Mouse (Mus musculus) adrenal gland, postnatal 36 days (tissue): ENCODE results near the gene Gabarapl1. TPM values are rescaled to one million over a fixed set of nuclear protein-coding genes. Genes with fewer than 3 reads are reported as not detected.
"Not testable (repeated sequence)": the region's sequence is repeated elsewhere in the genome, so short reads cannot be mapped to it uniquely, and the experiment has no call there.

Experiments used
- DNase-seq, 2 experiments: peaks; one replicate each; pipeline ENCODE4 v3.0.0; 2021; ENCODE audit warnings: mixed read lengths in 1 of 2
- long read RNA-seq, 2 experiments: library from polyadenylated mRNA; stranded (forward); transcript quantifications; one replicate each; pipeline ENCODE4 v2.0.0; 2021; ENCODE audit warnings: borderline sequencing depth in 2 of 2
- total RNA-seq, 2 experiments: library from RNA; stranded (reverse); gene quantifications; 2 replicates each; pipeline ENCODE4 v1.2.3; 2021

Gene Gabarapl1
- 100 to 1,000 TPM; 237 to 286 TPM for total RNA-seq
- long read RNA-seq, experiment 1, transcript Gabarapl1-201 (4 exons, 1,820 nt): major isoform, 483 of 793 reads
- long read RNA-seq, experiment 1, partial matches to known transcripts: 304 of 793 reads
- long read RNA-seq, experiment 1, other reads (novel, unspliced or antisense): 2 of 793 reads
- long read RNA-seq, experiment 2, transcript Gabarapl1-201 (4 exons, 1,820 nt): major isoform, 148 of 333 reads
- long read RNA-seq, experiment 2, partial matches to known transcripts: 185 of 333 reads
- long read RNA-seq, experiment 2, other reads (novel, unspliced or antisense): 0 of 333 reads

DNA sequence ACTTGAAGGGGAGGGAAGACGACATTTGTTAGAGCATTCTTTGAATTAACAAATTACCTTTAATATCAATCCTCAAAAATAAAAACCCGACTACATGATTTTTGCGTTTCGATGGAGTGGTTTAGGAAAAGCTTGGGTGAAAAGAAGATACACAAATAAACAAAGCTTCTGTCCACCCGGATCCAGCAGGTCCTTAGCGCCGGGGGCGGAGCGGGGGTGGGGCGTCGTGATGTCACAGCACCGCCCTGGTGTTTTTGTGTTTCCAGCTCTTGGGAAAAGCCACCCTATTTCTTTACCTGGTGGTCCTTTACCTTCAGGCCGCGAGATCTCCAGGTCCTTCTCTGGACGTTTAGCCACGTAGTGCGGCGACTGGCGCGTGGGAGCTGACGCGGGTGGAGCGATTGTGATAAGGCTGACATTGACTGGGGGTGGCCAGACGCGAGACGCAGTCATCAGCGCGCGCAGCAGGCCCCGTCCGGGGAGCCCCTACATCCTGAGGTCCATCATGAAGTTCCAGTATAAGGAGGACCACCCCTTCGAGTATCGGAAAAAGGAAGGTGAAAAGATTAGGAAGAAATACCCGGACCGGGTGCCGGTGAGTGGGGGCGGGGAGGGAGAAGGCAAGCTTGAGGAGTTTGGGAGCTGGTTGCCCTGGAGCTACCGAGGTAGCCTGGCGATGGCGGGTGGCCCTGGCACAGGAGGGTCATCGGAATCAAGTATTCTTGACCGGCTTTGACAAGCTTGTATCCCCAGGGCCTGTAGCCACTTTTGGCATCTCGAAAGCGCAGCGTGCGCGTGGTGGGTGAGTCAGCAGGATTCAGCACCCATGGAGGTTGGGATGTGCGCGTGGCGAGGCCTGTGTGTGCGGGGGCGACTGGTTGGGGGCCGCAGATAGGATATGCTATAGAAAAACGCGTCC lies at the start of gene Gabarapl1:
Gabarapl1 (plus strand) TSS at position 219 of the 919 bp plus-strand sequence.
- peak; percentile 91 to 94 for DNase-seq

DNA sequence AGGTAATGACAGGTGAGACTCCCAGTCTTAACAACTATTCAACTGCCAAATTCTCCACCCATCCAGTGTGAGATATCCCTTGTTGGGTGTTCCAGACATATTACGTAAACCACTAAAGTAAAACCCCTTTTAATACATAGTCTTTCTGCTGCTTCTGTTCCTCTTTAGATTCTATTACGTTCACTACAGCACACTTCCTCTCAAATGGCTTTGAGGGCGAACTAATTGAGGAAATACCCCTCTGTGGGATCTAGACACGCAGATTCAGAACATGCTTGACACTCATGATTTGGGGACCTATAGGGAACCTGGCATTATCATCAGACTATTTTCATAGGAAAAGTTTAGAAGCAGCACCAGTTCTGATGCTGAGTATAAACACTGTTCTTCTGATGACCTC lies 38.0 kb upstream of the Gabarapl1 start:
- DNase-seq: no peak

GRCm38 (mm10) chr6:129497345-129498218 lies 35.4 kb upstream of the Gabarapl1 start:
- no peak for DNase-seq

- not testable (repeated sequence) for DNase-seq
These were observed 33.4 kb upstream of the Gabarapl1 start for GRCm38 (mm10) chr6:129499516-129499915.

- no peak for DNase-seq
These were observed 29.5 kb upstream of the Gabarapl1 start for GRCm38 (mm10) chr6:129503471-129503870.

GRCm38 (mm10) chr6:129507024-129507423 lies 25.9 kb upstream of the Gabarapl1 start, which contains the start of gene Olr1:
Gene Olr1 (minus strand): TSS chr6:129507165.
- DNase-seq: peak; percentile 21 to 24

DNA sequence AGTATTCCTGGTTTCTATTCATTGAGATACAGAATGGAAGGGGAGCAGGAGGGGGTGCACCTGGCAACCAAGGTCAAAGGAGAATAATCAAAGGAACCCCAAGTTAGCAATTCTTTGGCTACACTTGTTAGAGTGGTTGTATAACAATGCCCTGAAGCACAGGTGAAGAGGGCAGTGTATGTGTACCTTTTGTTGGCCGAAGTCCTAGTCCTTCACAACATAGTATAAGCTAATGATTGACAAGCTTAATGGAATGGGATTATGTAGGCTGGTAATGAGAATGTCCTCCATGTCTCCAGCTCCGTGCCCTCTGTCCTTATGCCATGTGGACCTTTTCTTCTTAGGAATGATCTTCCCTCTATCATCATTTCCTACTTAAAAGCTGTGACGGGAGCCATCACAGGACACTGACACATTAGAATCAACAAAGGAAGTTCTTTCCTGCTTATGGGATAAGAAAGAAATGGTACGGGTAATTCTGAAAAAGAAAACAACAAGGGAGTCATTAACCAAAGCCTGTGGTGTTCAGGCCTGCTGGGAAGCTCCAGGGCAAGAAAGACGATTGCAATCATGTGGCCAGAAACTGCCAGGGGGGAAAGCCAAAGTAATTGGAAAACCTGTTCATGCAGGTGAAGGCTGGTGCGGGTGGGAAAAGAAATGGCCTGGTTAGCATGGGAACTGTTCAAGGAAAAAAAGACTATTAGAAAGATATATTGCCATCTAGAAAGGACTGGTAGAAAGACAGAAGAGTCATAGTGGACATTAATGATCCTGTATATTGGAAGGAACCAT lies 22.6 kb upstream of the Gabarapl1 start:
- DNase-seq: no peak

GRCm38 (mm10) chr6:129512367-129512766 lies 20.6 kb upstream of the Gabarapl1 start, which contains the start of gene Tmem52b:
Gene Tmem52b (plus strand): TSS chr6:129512555.
- DNase-seq: no peak

GRCm38 (mm10) chr6:129512868-129513267 lies 20.1 kb upstream of the Gabarapl1 start:
- DNase-seq: no peak

GRCm38 (mm10) chr6:129513409-129513808 lies 19.6 kb upstream of the Gabarapl1 start:
- no peak for DNase-seq

GRCm38 (mm10) chr6:129514376-129514775 lies 18.6 kb upstream of the Gabarapl1 start:
- no peak for DNase-seq

- DNase-seq: no peak
These were observed 17.9 kb upstream of the Gabarapl1 start for GRCm38 (mm10) chr6:129515068-129515467.

DNA sequence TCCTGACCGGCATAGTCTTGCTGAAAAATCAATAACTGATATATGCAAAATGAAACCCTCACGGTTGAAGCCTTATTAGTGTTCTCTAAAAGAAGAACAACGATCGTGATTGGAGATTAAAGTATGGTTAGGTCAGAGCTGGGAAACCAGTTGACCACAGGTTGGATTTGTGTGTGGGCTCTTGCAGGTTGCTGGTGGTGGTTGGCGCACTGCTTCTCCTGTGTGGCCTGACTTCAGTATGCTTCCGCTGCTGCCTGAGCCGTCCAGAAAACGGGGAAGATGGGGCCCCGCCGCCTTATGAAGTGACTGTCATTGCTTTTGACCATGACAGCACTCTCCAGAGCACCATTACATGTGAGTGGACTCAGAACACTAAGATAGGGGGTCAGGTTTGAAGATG lies 16.6 kb upstream of the Gabarapl1 start:
- DNase-seq: no peak

DNA sequence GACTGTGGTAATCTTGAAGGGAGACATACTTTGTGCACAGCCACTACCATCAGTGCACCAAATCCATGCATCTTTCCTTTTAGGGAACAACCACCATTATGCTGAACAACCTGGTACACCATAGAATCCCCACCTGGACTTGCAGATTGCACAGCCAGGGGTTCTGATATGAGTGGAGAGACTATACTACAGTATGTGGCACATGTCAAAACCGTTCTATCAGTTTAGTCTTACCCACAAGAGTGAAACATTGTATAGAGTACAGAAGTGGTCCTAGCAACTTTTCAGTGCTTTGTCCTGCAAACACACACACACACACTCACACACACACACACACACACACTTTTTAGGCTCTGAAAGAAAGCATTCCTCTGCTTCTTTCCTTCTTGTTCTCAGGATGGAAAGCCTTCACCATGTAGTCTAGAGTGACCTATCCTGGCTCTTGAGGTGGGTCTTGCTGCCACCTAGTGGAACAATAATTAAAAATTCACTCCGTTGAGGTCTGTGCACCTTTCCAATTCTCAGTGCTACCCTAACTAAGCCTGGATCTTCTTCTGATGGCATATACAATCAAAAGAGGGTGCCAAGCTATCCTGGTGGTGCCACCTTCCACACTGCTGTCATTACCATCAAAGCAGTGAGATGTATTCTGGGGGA lies 15.1 kb upstream of the Gabarapl1 start:
- DNase-seq: peak in 1 of 2 experiments; percentile 52

GRCm38 (mm10) chr6:129526069-129526468 lies 6.9 kb upstream of the Gabarapl1 start:
- no peak for DNase-seq

GRCm38 (mm10) chr6:129527416-129527815 lies 5.5 kb upstream of the Gabarapl1 start:
- no peak for DNase-seq

DNA sequence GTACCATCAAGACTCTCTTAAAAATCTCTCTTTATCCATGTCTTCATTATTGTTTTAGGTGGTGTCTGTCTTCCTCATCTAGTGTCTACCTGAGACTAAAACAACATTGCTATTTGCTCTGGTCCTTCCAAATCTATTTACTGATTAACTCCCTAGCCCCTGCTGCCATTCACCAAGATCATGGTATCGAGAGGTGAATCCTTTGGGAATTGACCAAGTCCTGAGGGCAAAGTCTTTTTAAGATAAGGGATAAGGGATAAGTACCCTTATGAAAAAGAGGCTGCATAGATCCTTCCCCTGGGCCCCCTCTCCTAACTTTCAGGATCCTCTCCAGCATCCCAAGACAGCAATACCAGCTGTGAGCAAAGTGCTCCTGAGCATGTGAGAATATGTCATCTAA lies 3.4 kb upstream of the Gabarapl1 start:
- no peak for DNase-seq

GRCm38 (mm10) chr6:129530261-129530660 lies 2.7 kb upstream of the Gabarapl1 start:
- DNase-seq: no peak

DNA sequence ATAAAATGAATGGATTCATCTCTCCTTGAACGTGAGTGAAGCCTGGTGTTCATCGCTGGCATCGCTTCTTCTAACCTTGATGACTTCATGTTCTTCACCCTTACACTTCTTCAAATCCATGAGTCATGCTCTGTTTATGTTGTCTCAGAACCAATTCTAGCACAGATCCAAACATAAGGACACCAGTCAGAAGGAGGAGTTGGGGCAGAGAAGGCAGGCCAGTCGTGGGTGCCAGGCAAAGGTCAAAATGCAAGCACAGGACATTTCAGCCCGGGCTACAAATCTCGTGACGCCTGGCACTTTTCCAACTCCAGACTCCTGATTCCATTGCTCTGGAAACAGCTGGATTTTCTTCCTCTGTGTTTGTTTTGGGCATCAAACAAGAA lies 411 bp upstream of the Gabarapl1 start:
- DNase-seq: peak; percentile 82 to 84

GRCm38 (mm10) chr6:129534057-129534456 lies 1.1 kb downstream of the Gabarapl1 start:
- DNase-seq: peak in 1 of 2 experiments; percentile 47
